Mouse (Mus musculus) common myeloid progenitor, adult 5-6 weeks (primary cell): ENCODE measurements around the gene Mgat5b. TPM values are rescaled to one million over a fixed set of nuclear protein-coding genes. Genes with fewer than 3 reads are reported as not detected.
A peak's percentile ranks its signal among the peaks of the same experiment; 100 is the strongest.
"Not testable (repeated sequence)": the region's sequence is repeated elsewhere in the genome, so short reads cannot be mapped to it uniquely, and the experiment has no call there.

ENCODE experiments used
- ATAC-seq: replicated peaks from 2 replicates; pipeline ENCODE4 v1.8.0; 2016; ENCODE audit warnings: low read depth, mild to moderate bottlenecking, moderate TSS enrichment, inconsistent platforms; ENCODE audit not compliant: poor library complexity, severe bottlenecking
- total RNA-seq: library from RNA; stranded (forward); fragments of 200-1000, 187-1606 nt; gene quantifications from 2 replicates; pipeline ENCODE4 v1.2.3, GENCODE M21; 2017

The Mgat5b gene
- total RNA-seq = not detected in 2 replicates

GRCm38 (mm10) chr11:116918323-116919185 is at the start of gene Mgat5b:
Gene Mgat5b (plus strand): TSS chr11:116918863.
- ATAC-seq = peak; percentile 74

DNA sequence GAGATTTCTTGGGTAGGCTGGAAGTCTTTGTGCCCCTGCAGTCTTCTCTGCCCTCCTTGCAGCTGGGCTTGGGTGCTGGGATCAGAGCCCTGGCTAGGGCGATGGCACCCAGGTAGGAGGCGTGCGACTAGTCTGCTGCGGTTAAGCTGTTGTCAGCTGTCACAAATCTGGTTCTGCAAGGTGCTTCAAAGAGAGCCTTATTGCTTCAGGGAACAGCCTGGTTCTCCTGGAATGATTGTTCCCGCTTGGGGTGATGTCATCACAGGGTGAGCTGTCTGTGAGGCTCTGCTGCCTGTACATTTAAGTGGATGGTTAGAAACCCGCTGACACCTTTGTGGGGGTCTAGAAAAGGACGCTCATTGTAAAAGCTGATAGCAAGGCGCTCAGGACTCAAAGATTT is 49.4 kb upstream of the Mgat5b start:
- no peak for ATAC-seq

DNA sequence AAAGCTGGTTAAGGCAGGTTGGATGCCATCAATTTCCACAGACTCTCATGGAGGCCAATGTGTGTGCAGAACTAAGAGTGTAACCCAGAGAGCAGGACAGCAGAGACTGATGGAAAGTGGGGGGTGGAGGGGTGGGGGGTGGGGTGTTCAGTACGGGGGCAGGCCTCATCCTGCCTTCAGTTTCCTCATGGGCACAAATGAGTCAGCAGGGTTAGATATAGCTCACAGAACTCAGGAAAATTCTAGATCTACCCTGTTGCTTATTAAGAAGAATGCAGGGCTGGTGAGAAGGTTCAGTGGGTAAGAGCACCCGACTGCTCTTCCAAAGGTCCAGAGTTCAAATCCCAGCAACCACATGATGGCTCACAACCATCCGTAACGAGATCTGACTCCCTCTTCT is 49.0 kb upstream of the Mgat5b start:
- no peak for ATAC-seq

DNA sequence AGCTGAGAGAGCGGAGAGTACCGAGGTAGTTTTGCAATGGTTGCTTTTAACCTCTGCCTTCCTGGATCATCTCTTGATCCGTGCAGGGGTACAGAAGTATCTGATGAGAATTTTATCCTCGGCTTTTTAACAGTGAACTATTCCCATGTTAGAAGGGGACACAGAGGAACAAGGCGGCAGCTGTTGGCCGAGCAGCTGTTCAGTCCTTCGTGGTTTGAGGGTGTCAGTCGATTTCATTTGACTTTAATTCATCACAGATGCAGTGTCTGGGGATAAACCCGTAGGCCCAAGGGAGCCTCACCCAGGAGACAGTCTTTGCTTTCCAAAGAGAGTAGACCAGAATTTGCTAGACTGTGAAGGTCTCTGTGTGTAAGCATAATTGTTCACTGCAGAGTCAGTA is 47.1 kb upstream of the Mgat5b start:
- ATAC-seq = no peak

DNA sequence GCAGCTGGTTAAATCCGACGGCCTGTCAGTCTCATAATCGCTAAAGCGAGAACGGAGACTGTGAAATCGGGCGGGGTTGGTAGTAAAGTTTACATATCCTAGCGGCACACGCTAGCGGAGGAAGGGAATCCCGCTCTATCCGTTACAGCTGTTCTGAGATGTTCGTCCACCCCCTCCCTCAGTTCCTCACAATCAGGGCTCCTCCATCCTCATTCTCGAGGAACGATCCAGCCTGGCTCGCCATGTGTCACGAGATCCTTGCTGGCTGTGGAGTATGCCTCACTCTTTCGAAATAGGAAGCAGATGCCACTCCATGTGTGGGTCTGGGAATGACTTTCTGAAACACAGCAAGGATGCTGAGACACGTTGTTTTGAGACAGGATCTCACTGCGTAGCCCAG is 44.7 kb upstream of the Mgat5b start:
- ATAC-seq = no peak

DNA sequence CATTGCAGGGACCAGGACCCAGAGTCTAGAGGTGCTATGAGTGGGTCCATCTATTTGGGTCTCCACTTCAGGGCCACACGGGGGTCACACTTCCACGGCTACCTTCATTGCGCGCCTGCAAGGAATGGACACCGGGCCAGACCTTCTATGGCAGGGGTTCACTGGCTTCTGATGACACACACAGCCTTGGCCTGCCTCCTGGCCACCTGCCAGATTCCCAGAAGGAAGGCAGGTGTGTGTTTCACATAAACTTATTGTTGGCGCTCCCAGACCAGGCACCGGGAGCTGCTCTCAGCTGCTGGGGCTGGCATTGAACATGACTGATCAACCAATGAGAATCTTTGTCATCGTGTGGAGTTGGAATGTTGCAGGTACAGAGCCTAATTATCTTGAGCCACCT is 40.2 kb upstream of the Mgat5b start:
- ATAC-seq = no peak

- ATAC-seq = no peak
Measured at GRCm38 (mm10) chr11:116880839-116881238, 37.8 kb upstream of the Mgat5b start.

DNA sequence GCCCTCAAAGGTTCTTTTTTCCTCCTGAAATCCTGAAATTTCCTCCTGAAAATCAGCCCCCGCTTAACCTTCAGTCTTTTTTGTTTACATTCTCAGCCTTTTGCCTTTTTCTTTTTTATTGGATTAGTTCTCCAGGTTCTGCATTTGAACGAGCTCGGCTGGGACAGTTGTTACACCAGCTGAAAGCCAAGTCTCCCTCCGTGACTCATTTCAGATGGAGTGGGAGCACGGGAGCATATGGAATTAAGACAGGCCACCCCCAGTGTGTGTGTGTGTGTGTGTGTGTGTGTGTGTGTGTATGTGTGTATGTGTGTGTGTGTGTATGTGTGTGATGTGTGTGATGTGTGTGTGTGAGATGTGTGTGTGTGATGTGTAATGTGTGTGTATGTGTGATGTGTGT is 37.2 kb upstream of the Mgat5b start:
- ATAC-seq = no peak

GRCm38 (mm10) chr11:116882446-116882845 is 36.2 kb upstream of the Mgat5b start:
- ATAC-seq = no peak

GRCm38 (mm10) chr11:116884061-116884460 is 34.6 kb upstream of the Mgat5b start:
- no peak for ATAC-seq

GRCm38 (mm10) chr11:116885275-116886151 is 33.1 kb upstream of the Mgat5b start:
- ATAC-seq = peak; percentile 87; the same call in 1 of the 2 replicates

- ATAC-seq = no peak
Measured at GRCm38 (mm10) chr11:116887136-116887535, 31.5 kb upstream of the Mgat5b start.

- no peak for ATAC-seq
Measured at GRCm38 (mm10) chr11:116893532-116894442, 24.9 kb upstream of the Mgat5b start.

DNA sequence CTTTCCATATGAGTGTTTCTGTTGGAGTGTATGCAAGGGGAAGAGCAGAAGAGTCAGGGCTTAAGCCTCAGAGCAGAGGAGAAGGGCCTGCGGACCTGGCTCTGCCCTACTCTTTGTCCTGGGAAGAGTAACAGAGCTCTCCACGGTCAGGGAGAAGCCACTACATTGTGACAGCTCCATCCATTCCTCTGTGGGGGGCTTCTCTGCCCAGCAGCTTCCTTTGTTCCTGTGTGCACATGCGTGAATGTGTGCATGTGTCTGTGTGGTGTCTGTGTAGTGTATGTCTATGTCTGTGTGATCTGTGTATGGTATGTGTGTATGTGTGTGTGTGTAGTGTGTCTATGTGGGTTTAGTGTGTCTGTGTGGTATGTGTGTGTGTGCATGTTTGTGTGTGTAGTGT is 23.3 kb upstream of the Mgat5b start:
- no peak for ATAC-seq

GRCm38 (mm10) chr11:116899247-116899646 is 19.4 kb upstream of the Mgat5b start:
- ATAC-seq = no peak

GRCm38 (mm10) chr11:116902588-116902987 is 16.1 kb upstream of the Mgat5b start:
- not testable (repeated sequence) for ATAC-seq

DNA sequence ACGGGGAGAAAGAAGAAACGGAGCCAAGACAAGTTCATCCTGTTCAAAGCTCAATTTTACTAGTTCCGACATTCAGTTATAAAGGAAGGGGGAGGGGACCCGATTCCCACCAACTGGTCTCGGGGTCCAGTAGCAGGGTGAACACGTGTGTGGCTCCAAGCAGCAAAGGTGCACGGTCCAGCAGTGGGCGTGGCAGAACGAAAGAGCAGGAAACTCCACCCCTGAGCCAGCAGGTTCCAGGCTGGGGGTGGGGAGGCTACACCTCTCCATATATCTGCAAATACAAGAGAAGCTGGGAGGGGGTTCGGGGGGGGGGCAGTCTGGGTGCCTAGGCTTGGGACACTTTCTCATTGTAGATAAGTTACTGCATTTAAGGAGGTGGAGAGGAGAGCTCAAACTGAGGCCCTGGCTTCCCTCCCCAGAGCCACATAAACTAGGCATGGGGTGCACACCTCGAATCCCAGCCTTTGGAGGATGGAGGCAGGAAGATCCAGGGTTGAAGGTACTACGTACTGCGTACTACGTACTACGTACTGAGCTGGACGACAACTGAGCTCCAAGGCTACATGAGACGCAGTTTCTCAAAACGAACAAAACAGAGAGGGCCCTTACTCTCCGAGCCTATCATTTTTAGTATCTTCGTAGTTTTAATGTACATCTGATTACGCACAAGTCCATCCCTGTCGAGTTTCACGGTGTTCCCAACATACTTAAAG is 12.8 kb upstream of the Mgat5b start:
- 0 out of 2 replicates have a peak, but pooled peaks have one; percentile 18 for ATAC-seq

GRCm38 (mm10) chr11:116913573-116913972 is 5.1 kb upstream of the Mgat5b start:
- no peak for ATAC-seq

GRCm38 (mm10) chr11:116914267-116914885 is 4.3 kb upstream of the Mgat5b start:
- ATAC-seq = no peak
